ENCODE assay signal across 8 mouse cellular contexts in the genomic region with DNA sequence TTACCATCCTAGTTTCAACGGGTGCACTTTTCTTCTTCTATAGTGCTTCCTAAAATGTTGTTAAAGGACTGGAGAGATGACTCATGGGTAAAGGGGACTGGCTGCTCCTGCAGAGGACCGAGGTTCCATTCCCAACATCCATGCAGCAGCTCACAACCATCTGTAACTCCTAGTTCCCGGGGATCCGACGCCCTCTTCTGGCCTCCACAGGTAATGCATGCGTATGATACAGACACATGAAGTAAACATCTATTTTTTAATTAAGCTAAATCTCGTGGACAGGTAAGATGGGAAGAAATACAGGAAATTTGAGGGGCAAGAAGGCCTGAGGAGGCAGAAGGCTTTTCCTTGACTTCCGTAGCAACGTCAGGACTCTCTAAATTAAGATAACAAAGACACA. TPM values are rescaled to one million over a fixed set of nuclear protein-coding genes. Genes with fewer than 3 reads are reported as not detected.
DNase-seq lines count a peak whose midpoint lies in the region; ATAC-seq and TF ChIP-seq lines count a peak whose summit lies in the region.

No protein-coding gene starts in this region.

- DNase-seq in adrenal gland, adult 2 months = peak; percentile 34
- DNase-seq in adrenal gland, postnatal 10 days = no peak
- DNase-seq in 416B (ENCODE audit: low read depth) = peak; percentile 39
- DNase-seq in thymus, postnatal 10 days (ENCODE audit: low spot score in 2 of 2) = peak; percentile 69 to 73
- DNase-seq in right cerebral cortex, postnatal 14 days = no peak
- DNase-seq in embryo, embryonic 9.5 days (ENCODE audit: extremely low spot score) = no peak

- no peaks in the 10 kb centered on the region for H3K27me3 ChIP-seq in liver, embryonic 16.5 days (ENCODE audit: control insufficient read depth, insufficient read depth, low read depth, low read length)

- no peak overlapping the region for H3K4me3 ChIP-seq in cortical plate, adult 2 months (ENCODE audit: insufficient read depth, low read length)
- H3K4me3 ChIP-seq in liver, embryonic 16.5 days (ENCODE audit: low read depth, low read length) = peak overlapping the region; percentile 59

- no peaks in the 10 kb centered on the region for H3K9me3 ChIP-seq in liver, embryonic 16.5 days (replicated peaks; ENCODE audit: control insufficient read depth, low read length)

- H3K4me1 ChIP-seq in cortical plate, adult 2 months (ENCODE audit: control insufficient read depth, insufficient read depth, low read length) = peaks cover 5% of the 10 kb centered on the region
- peaks cover 28% of the 10 kb centered on the region for H3K4me1 ChIP-seq in liver, embryonic 16.5 days (ENCODE audit: control insufficient read depth, low read depth, low read length)

- no peak overlapping the region; the same call in 1 of the 2 replicates for H3K9ac ChIP-seq in liver, embryonic 16.5 days (ENCODE audit: low read depth, low read length)

- no peak overlapping the region for H3K27ac ChIP-seq in cortical plate, adult 2 months (ENCODE audit: insufficient read depth, low read length)
- no peak overlapping the region for H3K27ac ChIP-seq in liver, embryonic 16.5 days (ENCODE audit: low read length)

- peak overlapping the region; percentile 78 for H3K4me2 ChIP-seq in liver, embryonic 16.5 days (ENCODE audit: low read depth, low read length)

- H3K36me3 ChIP-seq in liver, embryonic 16.5 days (ENCODE audit: control insufficient read depth, insufficient read depth) = no peaks in the 10 kb centered on the region

- TF ChIP-seq POLR2A in cortical plate, adult 2 months (IDR thresholded peaks at IDR 0.05; ENCODE audit: extremely low read depth, insufficient read depth, low read length) = no peak

- WGBS in liver, embryonic 16.5 days (ENCODE audit: insufficient replicate concordance) = 26% methylated on average over 9 of the region's 9 CpGs

- peak; percentile 36 for TF ChIP-seq CTCF in cortical plate, adult 2 months (IDR thresholded peaks at IDR 0.05; ENCODE audit: extremely low read depth, insufficient read depth, low read length)

- ATAC-seq in liver, embryonic 16.5 days (ENCODE audit: low read depth) = no peak

RNA-seq across cellular contexts. Expression of gene Katnal1, which starts 29.2 kb away (rescaled TPM):
- total RNA-seq in adrenal gland, adult 2 months (2021) = 10 to 100 TPM in 1 of 2 experiments, 1 to 10 TPM in 1; 6.5 to 10.1 TPM
- polyA plus RNA-seq in adrenal gland, adult 2 months (2012; rRNA removed) = 3.2 and 3.8 TPM in 2 replicates
- total RNA-seq in adrenal gland, postnatal 10 days (2021) = 10 to 100 TPM in 1 of 2 experiments, 1 to 10 TPM in 1; 5.5 to 12.2 TPM
- 42.9 and 43.1 TPM in 2 replicates for polyA plus RNA-seq in cortical plate, adult 2 months (2012; rRNA removed)
- polyA plus RNA-seq in liver, embryonic 16.5 days (2015; fragmentation: Nextera tagmentation; extraction: Ambion mirVana) = 6.7 and 7.4 TPM in 2 replicates

RNA-seq across cellular contexts. Expression of gene Gm42791, which starts 36.6 kb away (rescaled TPM):
- 1 to 10 TPM; 6.3 to 6.5 TPM for total RNA-seq in adrenal gland, adult 2 months (2021)
- polyA plus RNA-seq in adrenal gland, adult 2 months (2012; rRNA removed) = not detected in 2 replicates
- 1 to 10 TPM; 3.6 to 4.7 TPM for total RNA-seq in adrenal gland, postnatal 10 days (2021)
- polyA plus RNA-seq in cortical plate, adult 2 months (2012; rRNA removed) = not detected in 2 replicates
- 0.53 and 1.1 TPM in 2 replicates for polyA plus RNA-seq in liver, embryonic 16.5 days (2015; fragmentation: Nextera tagmentation; extraction: Ambion mirVana)

Comparison
In these comparisons a context has a peak if more than half of its experiments do, and no peak if none do; other contexts are left out.
1. DNase-seq: peak in adrenal gland, adult 2 months (single experiment), 416B (single experiment) and thymus, postnatal 10 days (2 of 2); none in adrenal gland, postnatal 10 days (single experiment), right cerebral cortex, postnatal 14 days (single experiment) and embryo, embryonic 9.5 days (single experiment).